Mouse (Mus musculus) mammary gland, adult 2 months (tissue): ENCODE measurements around the gene Gm765. TPM values are rescaled to one million over a fixed set of nuclear protein-coding genes. Genes with fewer than 3 reads are reported as not detected.

Experiments
- polyA plus RNA-seq: library from polyadenylated mRNA; depleted of rRNA; stranded (reverse); fragments of >200 nt; gene quantifications from 2 replicates; pipeline ENCODE4 v1.2.3, GENCODE M21; 2012; ENCODE audit warnings: low replicate concordance; rRNA removed

The Gm765 gene
- 0.06 TPM in 1 of 2 replicates, not detected in the other for polyA plus RNA-seq

DNA sequence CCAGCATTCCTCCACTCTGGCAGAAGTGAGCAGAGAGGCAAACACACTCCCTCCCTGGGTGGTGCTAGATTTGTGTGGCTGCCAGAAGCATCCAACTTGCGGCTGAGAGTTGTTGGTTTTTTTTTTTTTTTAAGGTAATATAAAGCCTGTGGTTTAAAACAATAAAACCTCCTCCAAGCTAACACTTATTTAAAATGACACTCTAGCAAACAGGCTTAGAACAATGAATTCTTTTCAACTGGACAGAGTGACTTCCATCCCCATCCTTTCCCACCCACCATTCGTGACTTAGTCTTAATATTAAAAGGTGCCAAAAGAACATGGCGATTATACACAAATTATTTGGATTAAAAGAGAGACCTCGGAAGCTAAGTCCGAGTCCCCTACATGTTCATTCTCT, at the start of gene Gm765:
Gene Gm765 (minus strand): TSS at position 101 of the 400 bp plus-strand sequence.

